Mouse (Mus musculus): ENCODE results near the gene Rapgef1. TPM values are rescaled to one million over a fixed set of nuclear protein-coding genes. Genes with fewer than 3 reads are reported as not detected.

Gene Rapgef1
- polyA plus RNA-seq, 1 experiment = 58.8 TPM

DNA sequence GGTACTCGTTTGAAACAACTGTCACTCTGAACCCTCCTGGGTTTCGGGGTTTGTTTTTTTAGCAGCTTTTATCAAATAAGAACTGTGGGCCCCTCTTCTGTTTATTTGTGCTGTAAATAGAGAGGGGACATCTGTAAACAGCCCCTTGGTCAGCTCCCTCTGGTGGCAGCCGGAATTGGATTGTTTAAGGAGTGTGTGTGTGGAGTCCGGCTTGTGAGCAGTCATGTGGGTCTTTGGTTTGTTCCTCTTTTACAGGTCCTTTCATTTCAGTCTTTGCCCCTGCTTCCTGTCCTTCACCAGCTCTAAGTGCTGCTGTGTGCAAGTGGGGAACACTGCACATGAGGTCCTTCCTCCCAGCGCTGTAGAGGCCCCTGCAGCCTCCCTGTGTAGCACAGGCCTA is 119.8 kb downstream of the Rapgef1 start:
- no peaks in the 10 kb centered on the region for H3K27me3 ChIP-seq (ENCODE audit: control insufficient read depth, insufficient read depth, low read length)
- H3K4me1 ChIP-seq (ENCODE audit: control insufficient read depth, insufficient read depth, low read length) = no peaks in the 10 kb centered on the region
- H3K27ac ChIP-seq (ENCODE audit: control insufficient read depth, insufficient read depth, low read depth, low read length) = no peak overlapping the region
- TF ChIP-seq CTCF (IDR thresholded peaks at IDR 0.05; ENCODE audit: control insufficient read depth, insufficient read depth, insufficient replicate concordance, low read depth, low read length) (no peak), POLR2A (IDR thresholded peaks at IDR 0.05; ENCODE audit: control insufficient read depth, low read depth, low read length) (no peak)
- H3K4me3 ChIP-seq (ENCODE audit: control insufficient read depth, low read depth, low read length) = no peak overlapping the region
- H3K36me3 ChIP-seq (ENCODE audit: control insufficient read depth, insufficient read depth, low read length) = no peaks in the 10 kb centered on the region; the same call in 1 of the 2 replicates

DNA sequence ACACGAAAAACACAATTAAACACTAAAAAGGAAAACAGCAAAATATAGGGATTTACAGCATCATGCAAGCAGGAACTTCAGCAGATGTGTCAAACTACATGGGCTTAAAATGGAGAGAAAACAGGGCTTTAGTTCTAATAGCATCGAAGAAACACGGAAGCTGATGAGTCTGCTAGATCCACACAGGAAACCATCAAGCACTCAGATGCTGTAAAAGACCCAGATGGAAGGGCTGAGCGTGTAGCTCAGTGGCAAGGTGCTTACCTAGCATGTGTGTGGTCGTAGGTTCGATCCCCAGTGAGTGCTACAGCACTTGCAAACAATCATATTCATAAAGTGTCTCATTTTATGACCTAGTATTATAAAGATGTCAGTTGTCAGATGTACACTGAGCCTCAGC is 121.7 kb downstream of the Rapgef1 start:
- TF ChIP-seq CTCF (IDR thresholded peaks at IDR 0.05; ENCODE audit: control insufficient read depth, insufficient read depth, insufficient replicate concordance, low read depth, low read length) = no peak
- no peak for TF ChIP-seq POLR2A (IDR thresholded peaks at IDR 0.05; ENCODE audit: control insufficient read depth, low read depth, low read length)
- Histone ChIP-seq H3K4me3 (ENCODE audit: control insufficient read depth, low read depth, low read length) (no peak overlapping the region), H3K27me3 (ENCODE audit: control insufficient read depth, insufficient read depth, low read length) (no peaks in the 10 kb centered on the region), H3K4me1 (ENCODE audit: control insufficient read depth, insufficient read depth, low read length) (no peaks in the 10 kb centered on the region), H3K36me3 (ENCODE audit: control insufficient read depth, insufficient read depth, low read length) (no peaks in the 10 kb centered on the region; the same call in 1 of the 2 replicates), H3K27ac (ENCODE audit: control insufficient read depth, insufficient read depth, low read depth, low read length) (no peak overlapping the region)

DNA sequence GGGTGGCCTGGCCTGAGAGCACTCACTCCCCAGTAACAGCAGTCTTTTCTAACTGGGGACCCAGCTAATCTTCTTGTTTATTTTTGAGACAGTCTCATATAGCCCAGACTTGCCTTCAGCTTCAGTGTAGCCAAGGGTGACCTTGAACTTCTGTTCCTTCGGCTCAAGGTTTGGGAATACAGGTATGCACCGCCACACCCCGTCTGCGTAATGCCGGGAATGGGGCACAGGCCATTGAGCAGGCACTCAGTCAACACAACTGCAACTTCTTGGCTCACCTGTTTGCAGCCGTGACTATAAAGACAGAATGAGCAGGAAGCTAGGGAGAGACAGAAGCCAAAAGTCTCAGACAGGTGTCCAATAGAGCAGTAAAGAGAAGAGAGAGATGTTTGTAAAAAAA is 124.7 kb downstream of the Rapgef1 start:
- H3K4me3 ChIP-seq (ENCODE audit: control insufficient read depth, low read depth, low read length) = no peak overlapping the region
- peaks cover 7% of the 10 kb centered on the region for H3K4me1 ChIP-seq (ENCODE audit: control insufficient read depth, insufficient read depth, low read length)
- no peak overlapping the region for H3K27ac ChIP-seq (ENCODE audit: control insufficient read depth, insufficient read depth, low read depth, low read length)
- no peaks in the 10 kb centered on the region for H3K36me3 ChIP-seq (ENCODE audit: control insufficient read depth, insufficient read depth, low read length)
- TF ChIP-seq CTCF (IDR thresholded peaks at IDR 0.05; ENCODE audit: control insufficient read depth, insufficient read depth, insufficient replicate concordance, low read depth, low read length) (no peak), POLR2A (IDR thresholded peaks at IDR 0.05; ENCODE audit: control insufficient read depth, low read depth, low read length) (no peak)
- H3K27me3 ChIP-seq (ENCODE audit: control insufficient read depth, insufficient read depth, low read length) = no peaks in the 10 kb centered on the region

GRCm38 (mm10) chr2:29747188-29747782 is 127.8 kb downstream of the Rapgef1 start:
- peak overlapping the region; percentile 12; the same call in 1 of the 2 replicates for H3K4me3 ChIP-seq (ENCODE audit: control insufficient read depth, low read depth, low read length)
- H3K27ac ChIP-seq (ENCODE audit: control insufficient read depth, insufficient read depth, low read depth, low read length) = no peak overlapping the region
- no peak for TF ChIP-seq POLR2A (IDR thresholded peaks at IDR 0.05; ENCODE audit: control insufficient read depth, low read depth, low read length)
- no peak for TF ChIP-seq CTCF (IDR thresholded peaks at IDR 0.05; ENCODE audit: control insufficient read depth, insufficient read depth, insufficient replicate concordance, low read depth, low read length)
- H3K36me3 ChIP-seq (ENCODE audit: control insufficient read depth, insufficient read depth, low read length) = no peaks in the 10 kb centered on the region
- H3K27me3 ChIP-seq (ENCODE audit: control insufficient read depth, insufficient read depth, low read length) = no peaks in the 10 kb centered on the region
- peaks cover 23% of the 10 kb centered on the region for H3K4me1 ChIP-seq (ENCODE audit: control insufficient read depth, insufficient read depth, low read length)

- Histone ChIP-seq H3K4me3 (ENCODE audit: control insufficient read depth, low read depth, low read length) (no peak overlapping the region), H3K27ac (ENCODE audit: control insufficient read depth, insufficient read depth, low read depth, low read length) (no peak overlapping the region), H3K4me1 (ENCODE audit: control insufficient read depth, insufficient read depth, low read length) (peaks cover 23% of the 10 kb centered on the region), H3K27me3 (ENCODE audit: control insufficient read depth, insufficient read depth, low read length) (no peaks in the 10 kb centered on the region), H3K36me3 (ENCODE audit: control insufficient read depth, insufficient read depth, low read length) (no peaks in the 10 kb centered on the region)
- TF ChIP-seq POLR2A (IDR thresholded peaks at IDR 0.05; ENCODE audit: control insufficient read depth, low read depth, low read length) (no peak), CTCF (IDR thresholded peaks at IDR 0.05; ENCODE audit: control insufficient read depth, insufficient read depth, insufficient replicate concordance, low read depth, low read length) (no peak)
Observed at GRCm38 (mm10) chr2:29747852-29748251, 128.3 kb downstream of the Rapgef1 start.

GRCm38 (mm10) chr2:29748499-29748898 is 129.0 kb downstream of the Rapgef1 start:
- TF ChIP-seq POLR2A (IDR thresholded peaks at IDR 0.05; ENCODE audit: control insufficient read depth, low read depth, low read length) (no peak), CTCF (IDR thresholded peaks at IDR 0.05; ENCODE audit: control insufficient read depth, insufficient read depth, insufficient replicate concordance, low read depth, low read length) (no peak)
- Histone ChIP-seq H3K4me1 (ENCODE audit: control insufficient read depth, insufficient read depth, low read length) (peaks cover 23% of the 10 kb centered on the region), H3K4me3 (ENCODE audit: control insufficient read depth, low read depth, low read length) (no peak overlapping the region), H3K27me3 (ENCODE audit: control insufficient read depth, insufficient read depth, low read length) (no peaks in the 10 kb centered on the region), H3K36me3 (ENCODE audit: control insufficient read depth, insufficient read depth, low read length) (no peaks in the 10 kb centered on the region), H3K27ac (ENCODE audit: control insufficient read depth, insufficient read depth, low read depth, low read length) (no peak overlapping the region)

- TF ChIP-seq POLR2A (IDR thresholded peaks at IDR 0.05; ENCODE audit: control insufficient read depth, low read depth, low read length) (no peak), CTCF (IDR thresholded peaks at IDR 0.05; ENCODE audit: control insufficient read depth, insufficient read depth, insufficient replicate concordance, low read depth, low read length) (no peak)
- H3K27me3 ChIP-seq (ENCODE audit: control insufficient read depth, insufficient read depth, low read length) = no peaks in the 10 kb centered on the region
- no peaks in the 10 kb centered on the region for H3K36me3 ChIP-seq (ENCODE audit: control insufficient read depth, insufficient read depth, low read length)
- no peak within 1 kb of the TSS for H3K4me3 ChIP-seq (ENCODE audit: control insufficient read depth, low read depth, low read length)
- no peak within 1 kb of the TSS for H3K27ac ChIP-seq (ENCODE audit: control insufficient read depth, insufficient read depth, low read depth, low read length)
- H3K4me1 ChIP-seq (ENCODE audit: control insufficient read depth, insufficient read depth, low read length) = peaks cover 23% of the 10 kb centered on the region
Observed at GRCm38 (mm10) chr2:29751497-29751896, 132.0 kb downstream of the Rapgef1 start, which contains the start of gene Gm13420. Gene Gm13420, minus strand, starts transcription at chr2:29751685.
